Mouse (Mus musculus): ENCODE data around the gene Gm10097. TPM values are rescaled to one million over a fixed set of nuclear protein-coding genes. Genes with fewer than 3 reads are reported as not detected.

Gm10097 gene
- total and polyA plus RNA-seq, 3 experiments = not detected

DNA sequence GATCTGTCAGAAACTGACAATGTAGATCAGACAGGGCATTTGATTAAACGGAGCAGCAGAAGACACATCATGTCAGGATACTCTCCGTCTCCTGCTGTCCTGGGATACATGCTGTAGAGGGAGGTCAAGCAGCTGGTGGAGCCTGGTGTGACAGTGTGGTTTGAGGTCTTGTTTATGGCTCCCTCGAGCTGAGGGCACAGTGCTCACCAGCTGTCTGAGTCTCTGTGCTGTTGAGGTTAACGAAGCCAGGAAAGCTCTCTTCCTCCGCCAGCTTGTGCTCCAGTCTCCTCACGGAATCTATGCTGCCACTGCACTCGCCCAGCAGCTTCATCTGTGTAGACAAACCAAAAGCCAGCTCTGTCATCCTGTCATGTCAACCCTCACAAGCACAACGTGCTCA lies 27.7 kb upstream of the Gm10097 start:
- DNase-seq (ENCODE audit: extremely low read depth) = no peak
- Histone ChIP-seq H3K27me3 (replicated peaks) (no peaks in the 10 kb centered on the region), H3K9me3 (replicated peaks; ENCODE audit: low read length) (no peaks in the 10 kb centered on the region), H3K4me3 (replicated peaks in 1 of 3; ENCODE audit: low read depth in 2 of 3, low read length in 2 of 3, poor library complexity in 1 of 3) (no peak overlapping the region), H3K9ac (ENCODE audit: insufficient read depth, low read depth) (no peak overlapping the region), H3K4me2 (ENCODE audit: insufficient read depth, low read depth, poor library complexity, severe bottlenecking) (no peak overlapping the region), H3K79me2 (replicated peaks; ENCODE audit: control insufficient read depth, extremely low read depth, insufficient read depth, poor library complexity, severe bottlenecking) (no peaks in the 10 kb centered on the region), H3K36me3 (replicated peaks in 1 of 2; ENCODE audit: control insufficient read depth in 1 of 2, insufficient read depth in 1 of 2, low read length in 1 of 2) (peaks cover 0 to 59% of the 10 kb centered on the region in 2 experiments), H3K4me1 (ENCODE audit: control insufficient read depth in 1 of 2, insufficient read depth in 2 of 2) (no peaks in the 10 kb centered on the region), H3K27ac (ENCODE audit: insufficient read depth, low read depth) (no peak overlapping the region)
- in situ Hi-C loops (cut with MboI; ENCODE audit: low pct_ligation_motif_present, low pct_unique_long_range_greater_than_20kb, low sequenced_read_pairs) (no loop called here), dilution Hi-C loops (cut with MboI; ENCODE audit: extremely low pct_ligation_motif_present, extremely low pct_unique_long_range_greater_than_20kb, low sequenced_read_pairs) (no loop called here)
- no peak for TF ChIP-seq USF1 (IDR thresholded peaks at IDR 0.05; ENCODE audit: low read depth, low read length)

DNA sequence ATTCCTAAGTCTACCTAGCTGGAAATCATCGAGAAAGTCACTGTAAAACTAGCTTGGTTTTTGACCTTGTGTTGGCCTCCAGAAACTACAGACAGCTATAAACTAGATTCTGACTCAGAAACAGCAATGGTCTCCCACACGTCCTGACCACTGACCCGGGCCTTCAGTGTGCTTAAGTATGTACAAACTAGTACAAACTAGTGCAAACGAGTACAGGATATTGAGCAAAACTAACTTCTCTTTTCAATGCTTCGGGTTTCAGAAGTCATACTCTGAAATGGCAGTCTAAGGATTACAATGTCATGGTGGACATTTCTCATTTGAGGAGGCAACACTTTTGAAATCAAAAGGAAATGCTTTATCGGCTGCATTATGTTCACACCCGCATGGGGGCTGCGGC lies 24.5 kb upstream of the Gm10097 start:
- TF ChIP-seq JUN (IDR thresholded peaks at IDR 0.05; ENCODE audit: insufficient read depth, low read depth, low read length) = no peak
- TF ChIP-seq ZC3H11A (IDR thresholded peaks at IDR 0.05; ENCODE audit: low read depth, low read length) = no peak
- TF ChIP-seq NRF1 (IDR thresholded peaks at IDR 0.05; ENCODE audit: low read depth, low read length) = no peak
- no peak for TF ChIP-seq POLR2A (IDR thresholded peaks at IDR 0.05; ENCODE audit: low read depth, low read length)
- no peak for TF ChIP-seq ZMIZ1 (IDR thresholded peaks at IDR 0.05; ENCODE audit: low read depth, low read length)
- no peak for TF ChIP-seq SIN3A (IDR thresholded peaks at IDR 0.05; ENCODE audit: low read length)
- no peak for TF ChIP-seq CHD2 (IDR thresholded peaks at IDR 0.05; ENCODE audit: low read length)
- no peak for TF ChIP-seq E2F4 (IDR thresholded peaks at IDR 0.05; ENCODE audit: insufficient replicate concordance, low read depth, low read length)
- TF ChIP-seq ZKSCAN1 (IDR thresholded peaks at IDR 0.05; ENCODE audit: borderline replicate concordance, low read depth, low read length) = no peak
- TF ChIP-seq ZNF384 (IDR thresholded peaks at IDR 0.05; ENCODE audit: low read depth, low read length) = no peak
- TF ChIP-seq NELFE (IDR thresholded peaks at IDR 0.05; ENCODE audit: low read depth, low read length) = no peak
- TF ChIP-seq PAX5 (IDR thresholded peaks at IDR 0.05; ENCODE audit: low read length) = no peak
- no peak for TF ChIP-seq HCFC1 (IDR thresholded peaks at IDR 0.05; ENCODE audit: low read depth, low read length)
- TF ChIP-seq JUND (conservative IDR thresholded peaks at IDR 0.05; ENCODE audit: low read depth, low read length) = no peak
- Histone ChIP-seq H3K27me3 (replicated peaks) (no peaks in the 10 kb centered on the region), H3K9ac (ENCODE audit: insufficient read depth, low read depth) (no peak overlapping the region), H3K9me3 (replicated peaks; ENCODE audit: low read length) (no peaks in the 10 kb centered on the region), H3K79me2 (replicated peaks; ENCODE audit: control insufficient read depth, extremely low read depth, insufficient read depth, poor library complexity, severe bottlenecking) (no peaks in the 10 kb centered on the region), H3K27ac (ENCODE audit: insufficient read depth, low read depth) (no peak overlapping the region), H3K4me2 (ENCODE audit: insufficient read depth, low read depth, poor library complexity, severe bottlenecking) (no peak overlapping the region), H3K36me3 (replicated peaks in 1 of 2; ENCODE audit: control insufficient read depth in 1 of 2, insufficient read depth in 1 of 2, low read length in 1 of 2) (peaks cover 0 to 64% of the 10 kb centered on the region in 2 experiments), H3K4me3 (replicated peaks in 1 of 3; ENCODE audit: low read depth in 2 of 3, low read length in 2 of 3, poor library complexity in 1 of 3) (no peak overlapping the region), H3K4me1 (ENCODE audit: control insufficient read depth in 1 of 2, insufficient read depth in 2 of 2) (no peaks in the 10 kb centered on the region)
- DNase-seq (ENCODE audit: extremely low read depth) = no peak
- dilution Hi-C loops (cut with MboI; ENCODE audit: extremely low pct_ligation_motif_present, extremely low pct_unique_long_range_greater_than_20kb, low sequenced_read_pairs) (no loop called here), in situ Hi-C loops (cut with MboI; ENCODE audit: low pct_ligation_motif_present, low pct_unique_long_range_greater_than_20kb, low sequenced_read_pairs) (no loop called here)

DNA sequence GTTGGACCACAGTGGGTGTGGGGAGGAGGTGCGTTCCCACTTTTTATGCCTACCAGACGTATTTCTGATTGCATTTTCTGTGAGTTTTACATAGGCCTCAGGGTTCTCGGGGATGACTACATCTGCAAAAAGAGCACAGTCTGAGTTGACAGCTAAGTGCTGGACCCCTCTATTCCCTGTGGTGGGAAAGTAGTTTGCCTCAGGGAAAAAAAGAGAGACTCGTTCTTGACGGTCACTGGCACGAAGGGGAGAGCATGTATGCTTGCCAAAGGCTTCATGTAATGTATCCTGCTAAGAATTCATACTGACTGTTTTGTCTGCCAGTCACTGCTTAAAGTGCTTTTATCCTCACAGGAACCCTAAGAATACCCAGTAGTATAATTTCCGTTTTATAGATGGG lies 23.8 kb upstream of the Gm10097 start:
- no peak for DNase-seq (ENCODE audit: extremely low read depth)
- dilution Hi-C loops (cut with MboI; ENCODE audit: extremely low pct_ligation_motif_present, extremely low pct_unique_long_range_greater_than_20kb, low sequenced_read_pairs) = no loop called here
- H3K27me3 ChIP-seq (replicated peaks) = no peaks in the 10 kb centered on the region
- no peaks in the 10 kb centered on the region for H3K4me1 ChIP-seq (ENCODE audit: control insufficient read depth in 1 of 2, insufficient read depth in 2 of 2)
- H3K9me3 ChIP-seq (replicated peaks; ENCODE audit: low read length) = no peaks in the 10 kb centered on the region
- no peak overlapping the region for H3K9ac ChIP-seq (ENCODE audit: insufficient read depth, low read depth)
- no peak overlapping the region for H3K4me3 ChIP-seq (replicated peaks in 1 of 3; ENCODE audit: low read depth in 2 of 3, low read length in 2 of 3, poor library complexity in 1 of 3)
- no peak overlapping the region for H3K4me2 ChIP-seq (ENCODE audit: insufficient read depth, low read depth, poor library complexity, severe bottlenecking)
- H3K79me2 ChIP-seq (replicated peaks; ENCODE audit: control insufficient read depth, extremely low read depth, insufficient read depth, poor library complexity, severe bottlenecking) = no peaks in the 10 kb centered on the region
- TF ChIP-seq IRF4 (IDR thresholded peaks at IDR 0.05; ENCODE audit: low read depth, low read length) (no peak), KAT2A (IDR thresholded peaks at IDR 0.05; ENCODE audit: insufficient replicate concordance, low read length) (no peak), MAZ (IDR thresholded peaks at IDR 0.05; ENCODE audit: low read depth, low read length) (no peak), PAX5 (IDR thresholded peaks at IDR 0.05; ENCODE audit: low read length) (no peak), POLR2A (IDR thresholded peaks at IDR 0.05; ENCODE audit: low read depth, low read length) (no peak), CHD1 (IDR thresholded peaks at IDR 0.05; ENCODE audit: low read depth, low read length) (no peak), MEF2A (IDR thresholded peaks at IDR 0.05; ENCODE audit: borderline replicate concordance, low read depth, low read length) (no peak), NELFE (IDR thresholded peaks at IDR 0.05; ENCODE audit: low read depth, low read length) (no peak), CHD2 (IDR thresholded peaks at IDR 0.05; ENCODE audit: low read length) (no peak), EP300 (IDR thresholded peaks at IDR 0.05; ENCODE audit: low read length) (no peak), NRF1 (IDR thresholded peaks at IDR 0.05; ENCODE audit: low read depth, low read length) (no peak), MAFK (IDR thresholded peaks at IDR 0.05; ENCODE audit: insufficient replicate concordance, low read length) (no peak), ETS1 (conservative IDR thresholded peaks at IDR 0.05; ENCODE audit: low read depth, low read length) (no peak)
- in situ Hi-C loops (cut with MboI; ENCODE audit: low pct_ligation_motif_present, low pct_unique_long_range_greater_than_20kb, low sequenced_read_pairs) = no loop called here
- H3K36me3 ChIP-seq (replicated peaks in 1 of 2; ENCODE audit: control insufficient read depth in 1 of 2, insufficient read depth in 1 of 2, low read length in 1 of 2) = peaks cover 0 to 61% of the 10 kb centered on the region in 2 experiments
- H3K27ac ChIP-seq (ENCODE audit: insufficient read depth, low read depth) = no peak overlapping the region

All from CH12.LX (cell line).